8 mouse cellular contexts compared by ENCODE assay signal in the genomic region with DNA sequence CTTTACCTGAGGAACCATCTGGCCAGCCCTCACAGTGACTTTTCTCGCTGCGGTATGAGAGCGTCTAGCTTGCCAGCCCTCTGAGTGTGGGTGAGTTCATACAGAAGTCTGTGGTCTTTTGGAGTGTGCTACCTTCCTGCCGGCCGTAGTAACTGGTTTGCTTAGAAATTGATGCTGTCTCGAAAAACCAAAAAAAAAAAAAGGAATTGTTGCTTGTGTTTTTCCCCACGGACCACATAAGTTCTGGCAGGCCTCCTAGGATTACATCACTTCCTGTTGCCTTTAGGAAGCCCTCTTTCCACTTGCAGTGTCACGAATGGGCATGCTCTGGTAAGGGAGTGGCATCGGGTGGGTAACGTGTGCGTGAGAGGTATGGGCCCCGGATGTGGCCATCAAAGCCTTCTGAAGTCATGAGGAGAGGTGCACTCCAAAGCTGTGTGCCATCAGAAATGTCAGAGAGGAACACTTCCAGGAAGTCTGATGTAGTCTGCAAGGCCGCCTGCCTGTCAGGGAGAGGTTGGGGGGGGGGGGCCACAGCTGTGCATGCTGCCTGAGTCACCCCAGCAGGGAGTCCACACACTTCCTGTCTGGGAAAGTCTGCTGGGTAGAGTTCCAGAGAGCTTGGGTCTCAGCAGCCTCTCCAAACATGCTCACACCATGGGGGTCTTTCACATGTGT. TPM values are rescaled to one million over a fixed set of nuclear protein-coding genes. Genes with fewer than 3 reads are reported as not detected.
A peak's percentile ranks its signal among the peaks of the same experiment; 100 is the strongest.
DNase-seq lines count a peak whose midpoint lies in the region; ATAC-seq lines count a peak whose summit lies in the region.

No protein-coding gene starts in this region.

- peaks cover 6% of the 10 kb centered on the region; the same call in 1 of the 2 replicates for H3K9me3 ChIP-seq in heart, embryonic 16.5 days (replicated peaks; ENCODE audit: control insufficient read depth, low read length)
- peaks cover 10% of the 10 kb centered on the region for H3K9me3 ChIP-seq in megakaryocyte, embryonic 14.5 days

- ATAC-seq in heart, embryonic 16.5 days (replicated peaks; ENCODE audit: extremely low read depth, insufficient read depth, low FRiP score), result peak; percentile 72

- H3K27ac ChIP-seq in brown adipose tissue, adult 24 weeks (replicated peaks; ENCODE audit: low read depth, low read length), result peak overlapping the region; percentile 61
- H3K27ac ChIP-seq in heart, embryonic 16.5 days (ENCODE audit: low read length), result peak overlapping the region; percentile 65

- no peaks in the 10 kb centered on the region for H3K27me3 ChIP-seq in heart, embryonic 16.5 days (ENCODE audit: control insufficient read depth, insufficient read depth, low read length)
- no peaks in the 10 kb centered on the region for H3K27me3 ChIP-seq in megakaryocyte, embryonic 14.5 days (replicated peaks)

- H3K4me3 ChIP-seq in brown adipose tissue, adult 24 weeks (ENCODE audit: insufficient read depth, low read depth, low read length), result peak overlapping the region; percentile 26
- H3K4me3 ChIP-seq in heart, embryonic 16.5 days (ENCODE audit: low read length), result no peak overlapping the region
- peak overlapping the region; percentile 88 for H3K4me3 ChIP-seq in megakaryocyte, embryonic 14.5 days (replicated peaks)

- H3K36me3 ChIP-seq in heart, embryonic 16.5 days (ENCODE audit: control insufficient read depth, insufficient read depth), result no peaks in the 10 kb centered on the region
- peaks cover 73% of the 10 kb centered on the region for H3K36me3 ChIP-seq in megakaryocyte, embryonic 14.5 days (replicated peaks; ENCODE audit: low read length)

- 47% methylated on average over 13 of the region's 13 CpGs for WGBS in heart, embryonic 16.5 days

- peak; percentile 74 for DNase-seq in layer of hippocampus, adult 9-11 months
- no peak for DNase-seq in layer of hippocampus, postnatal 36 days
- DNase-seq in kidney, postnatal 25 days, result peak; percentile 67 to 68
- peak; percentile 69 for DNase-seq in thymus, postnatal 4 days
- no peak for DNase-seq in frontal cortex, postnatal 25 days (ENCODE audit: low spot score in 2 of 2)

- peak overlapping the region; percentile 45 for H3K4me2 ChIP-seq in heart, embryonic 16.5 days (ENCODE audit: low read depth, low read length)

- H3K4me1 ChIP-seq in brown adipose tissue, adult 24 weeks (ENCODE audit: control insufficient read depth, insufficient read depth, insufficient read length, low read length), result peaks cover 25% of the 10 kb centered on the region
- H3K4me1 ChIP-seq in heart, embryonic 16.5 days (ENCODE audit: control insufficient read depth, insufficient read depth, low read length), result peaks cover 43% of the 10 kb centered on the region
- H3K4me1 ChIP-seq in megakaryocyte, embryonic 14.5 days, result peaks cover 100% of the 10 kb centered on the region

- 0 out of 2 replicates have a peak overlapping the region, but pooled peaks have one; percentile 13 for H3K9ac ChIP-seq in heart, embryonic 16.5 days (ENCODE audit: low read length)

RNA-seq across cellular contexts. Expression of a gene that starts 24.3 kb away (rescaled TPM):
- total RNA-seq in layer of hippocampus, postnatal 36 days (2021), result 10 to 100 TPM; 22.8 to 30.3 TPM
- polyA plus RNA-seq in brown adipose tissue, adult 24 weeks (2012; ENCODE audit: insufficient read depth, insufficient read length, missing spikeins), result 14.2 and 15.2 TPM in 2 replicates
- polyA plus RNA-seq in heart, embryonic 16.5 days (2015; fragmentation: Nextera tagmentation; extraction: Ambion mirVana), result 1.2 and 1.8 TPM in 2 replicates
- 132 and 226 TPM in 2 replicates for polyA plus RNA-seq in megakaryocyte, embryonic 14.5 days (2012; ENCODE audit: insufficient read depth, low replicate concordance)

RNA-seq across cellular contexts. Expression of a gene that starts 49.2 kb away (rescaled TPM):
- total RNA-seq in layer of hippocampus, postnatal 36 days (2021), result 1 to 10 TPM; 2.1 to 3.4 TPM
- 0.71 and 2.1 TPM in 2 replicates for polyA plus RNA-seq in brown adipose tissue, adult 24 weeks (2012; ENCODE audit: insufficient read depth, insufficient read length, missing spikeins)
- polyA plus RNA-seq in heart, embryonic 16.5 days (2015; fragmentation: Nextera tagmentation; extraction: Ambion mirVana), result 7.9 and 20.5 TPM in 2 replicates
- 90.3 and 202 TPM in 2 replicates for polyA plus RNA-seq in megakaryocyte, embryonic 14.5 days (2012; ENCODE audit: insufficient read depth, low replicate concordance)

RNA-seq across cellular contexts. Expression of a gene that starts 56.5 kb away (rescaled TPM):
- total RNA-seq in layer of hippocampus, postnatal 36 days (2021), result 10 to 100 TPM; 25.2 to 27.9 TPM
- polyA plus RNA-seq in brown adipose tissue, adult 24 weeks (2012; ENCODE audit: insufficient read depth, insufficient read length, missing spikeins), result 5.0 and 9.9 TPM in 2 replicates
- polyA plus RNA-seq in heart, embryonic 16.5 days (2015; fragmentation: Nextera tagmentation; extraction: Ambion mirVana), result 17.6 and 21.1 TPM in 2 replicates
- polyA plus RNA-seq in megakaryocyte, embryonic 14.5 days (2012; ENCODE audit: insufficient read depth, low replicate concordance), result 33.1 and 40.3 TPM in 2 replicates

Comparison
In these comparisons a context has a peak if more than half of its experiments do, and no peak if none do; other contexts are left out.
1. DNase-seq: peak in layer of hippocampus, adult 9-11 months (single experiment), kidney, postnatal 25 days (2 of 2) and thymus, postnatal 4 days (single experiment); none in layer of hippocampus, postnatal 36 days (0 of 2) and frontal cortex, postnatal 25 days (0 of 2).